Mouse (Mus musculus) heart, embryonic 11.5 days (tissue): ENCODE measurements at regions not wholly inside any gene's neighbourhood (a gene's known extent, or its start where the extent isn't known, plus 50 kb on each side); places are given as distances from the start of the nearest gene placed in this dataset.
"Not testable (repeated sequence)": the region's sequence is repeated elsewhere in the genome, so short reads cannot be mapped to it uniquely, and the experiment has no call there.

Experiments
- ATAC-seq: fragments of 200-750 bp; cut with Nextera tagmentation; replicated peaks from 2 replicates; pipeline ENCODE4 v1.8.0; 2017; ENCODE audit warnings: moderate library complexity; ENCODE audit not compliant: insufficient number of reproducible peaks, low FRiP score, low TSS enrichment
- H3K27ac ChIP-seq: fragments of 300-500 bp; sonication (generic); 2 replicates; pipeline ENCODE4 v1.5.1; 2014; ENCODE audit warnings: mild to moderate bottlenecking, low read depth, low read length
- H3K27me3 ChIP-seq: fragments of 300-500 bp; sonication (generic); 2 replicates; pipeline ENCODE4 v1.6.1; 2014; ENCODE audit warnings: mild to moderate bottlenecking, low read length, mixed read lengths; ENCODE audit not compliant: control insufficient read depth, insufficient read depth
- H3K36me3 ChIP-seq: fragments of 300-500 bp; sonication (generic); 2 replicates; pipeline ENCODE4 v1.6.1; 2014; ENCODE audit warnings: mild to moderate bottlenecking, low read length, moderate library complexity, mixed read lengths; ENCODE audit not compliant: control insufficient read depth, insufficient read depth
- H3K4me1 ChIP-seq: fragments of 300-500 bp; sonication (generic); 2 replicates; pipeline ENCODE4 v1.6.1; 2014; ENCODE audit warnings: low read length; ENCODE audit not compliant: control insufficient read depth, insufficient read depth
- H3K4me2 ChIP-seq: fragments of 300-500 bp; sonication (generic); 2 replicates; pipeline ENCODE4 v1.6.1; 2014; ENCODE audit warnings: mild to moderate bottlenecking, moderate library complexity
- H3K4me3 ChIP-seq: fragments of 300-500 bp; sonication (generic); 2 replicates; pipeline ENCODE4 v1.5.1; 2014; ENCODE audit warnings: low read depth, low read length
- H3K9ac ChIP-seq: fragments of 300-500 bp; sonication (generic); 2 replicates; pipeline ENCODE4 v1.6.1; 2014; ENCODE audit warnings: mild to moderate bottlenecking, low read depth, low read length, moderate library complexity
- H3K9me3 ChIP-seq: fragments of 300-500 bp; sonication (generic); replicated peaks from 2 replicates; pipeline ENCODE4 v1.6.1; 2016; ENCODE audit warnings: low read length; ENCODE audit not compliant: control insufficient read depth
- WGBS: fragments of 180-500 bp; shearing (Covaris S2); extraction: QIAGEN DNeasy Blood & Tissue Kit; methylation state at CpG from one replicate; pipeline ENCODE4 v1.1.7; 2014; ENCODE audit not compliant: insufficient replicate concordance; 5-methylcytosine and 5-hydroxymethylcytosine counted together

GRCm38 (mm10) chr6:37803231-37803630 lies 67.4 kb upstream of the Trim24 start:
- H3K27me3 ChIP-seq, result no peaks in the 10 kb centered on the region
- peaks cover 6% of the 10 kb centered on the region; the same call in 1 of the 2 replicates for H3K9me3 ChIP-seq
- H3K4me1 ChIP-seq, result no peaks in the 10 kb centered on the region
- no peaks in the 10 kb centered on the region for H3K36me3 ChIP-seq
- 86% methylated on average over 5 of the region's 5 CpGs for WGBS
- H3K4me2 ChIP-seq, result no peak overlapping the region
- ATAC-seq, result no peak
- H3K27ac ChIP-seq, result no peak overlapping the region
- no peak overlapping the region for H3K4me3 ChIP-seq
- no peak overlapping the region for H3K9ac ChIP-seq

GRCm38 (mm10) chr6:37805896-37806295 lies 64.7 kb upstream of the Trim24 start:
- ATAC-seq, H3K27me3 ChIP-seq, H3K4me3 ChIP-seq, H3K27ac ChIP-seq, H3K9ac ChIP-seq, H3K4me1 ChIP-seq, H3K4me2 ChIP-seq, H3K36me3 ChIP-seq, H3K9me3 ChIP-seq: not testable (repeated sequence)
- WGBS, result 86% methylated on average over 24 of the region's 24 CpGs

- H3K36me3 ChIP-seq, H3K4me3 ChIP-seq, H3K9ac ChIP-seq, H3K4me1 ChIP-seq, H3K4me2 ChIP-seq, H3K9me3 ChIP-seq, H3K27ac ChIP-seq, H3K27me3 ChIP-seq, ATAC-seq: not testable (repeated sequence)
- WGBS, result 77% methylated on average over 1 of the region's 10 CpGs
These were observed 64.0 kb upstream of the Trim24 start for GRCm38 (mm10) chr6:37806529-37807191.

GRCm38 (mm10) chr6:37815218-37815617 lies 55.4 kb upstream of the Trim24 start:
- not testable (repeated sequence) for H3K27me3 ChIP-seq, H3K4me2 ChIP-seq, H3K4me3 ChIP-seq, ATAC-seq, H3K9me3 ChIP-seq, H3K9ac ChIP-seq, H3K27ac ChIP-seq, H3K4me1 ChIP-seq, H3K36me3 ChIP-seq
- 62% methylated on average over 2 of the region's 2 CpGs for WGBS
